Mouse (Mus musculus) right cerebral cortex, postnatal 10 days (tissue): Measurements from ENCODE around the gene Tpst1.
A peak's percentile ranks its signal among the peaks of the same experiment; 100 is the strongest.
"Not testable (repeated sequence)": the region's sequence is repeated elsewhere in the genome, so short reads cannot be mapped to it uniquely, and the experiment has no call there.

Source experiments
- DNase-seq, 2 experiments: peaks; one replicate each; pipeline ENCODE4 v3.0.0; 2021; ENCODE audit warnings: low spot score in 2 of 2

Tpst1 gene

DNA sequence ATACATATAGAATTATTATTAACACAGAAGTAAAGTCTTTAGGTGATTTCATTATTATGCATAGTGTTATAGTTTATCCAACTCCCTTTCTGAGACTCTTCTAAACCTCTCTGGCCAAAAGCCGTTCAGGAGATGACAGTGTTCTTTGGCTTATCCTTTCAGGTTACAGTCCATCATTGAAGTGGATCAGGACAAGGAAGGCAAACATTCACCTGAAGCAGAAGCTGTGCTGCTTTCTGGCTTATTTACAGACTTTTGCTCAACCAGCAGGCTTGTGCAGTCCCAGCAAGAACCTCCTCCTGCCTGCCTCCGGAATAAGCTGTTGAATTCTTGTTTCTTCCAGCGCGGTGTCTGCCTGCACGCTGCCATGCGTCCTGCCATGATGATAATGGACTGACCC lies at the start of gene Tpst1:
Gene Tpst1 (plus strand): TSS at position 301 of the 400 bp plus-strand sequence.
- no peak for DNase-seq

GRCm38 (mm10) chr5:130023767-130024539 lies 49.2 kb upstream of the Tpst1 start:
- peak; percentile 83 to 87 for DNase-seq

DNA sequence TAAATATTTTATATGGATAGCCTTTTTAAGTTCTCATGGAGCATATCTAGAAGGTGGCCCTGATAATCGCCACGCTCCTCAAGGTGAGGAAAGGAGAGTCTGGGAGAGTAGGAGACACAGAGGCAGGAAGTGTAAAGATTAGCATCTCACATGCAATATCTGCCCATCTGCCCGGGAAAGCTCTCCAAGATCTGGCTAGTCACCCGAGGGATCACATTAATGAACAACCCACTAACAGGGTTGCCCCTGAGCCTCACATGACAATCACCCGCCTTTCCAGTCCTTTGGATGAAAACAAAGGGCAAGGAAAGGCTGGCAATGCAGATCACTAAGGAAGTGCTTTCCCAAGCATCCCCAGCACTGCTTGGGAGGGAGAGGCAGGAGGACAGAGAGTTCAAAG lies 46.0 kb upstream of the Tpst1 start:
- no peak for DNase-seq

DNA sequence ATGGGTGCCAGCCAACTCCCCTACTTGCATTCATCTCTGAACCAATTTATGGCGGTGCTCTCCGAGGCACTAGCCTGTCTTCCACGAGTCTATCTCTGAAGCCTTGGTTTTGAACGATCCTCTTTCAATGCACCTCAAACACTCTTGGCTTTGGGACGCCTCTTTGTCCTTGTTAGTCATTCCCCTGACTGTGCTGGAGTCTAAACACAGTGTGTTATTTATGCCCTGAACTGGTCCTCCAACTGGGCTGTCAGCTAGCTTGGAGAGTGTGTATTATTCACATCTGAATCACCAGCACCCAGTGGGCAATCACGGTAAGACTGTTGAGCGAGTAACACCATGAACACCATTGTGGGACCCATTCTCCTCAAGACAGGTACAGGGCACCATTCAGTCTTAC lies 45.4 kb upstream of the Tpst1 start:
- no peak for DNase-seq

DNA sequence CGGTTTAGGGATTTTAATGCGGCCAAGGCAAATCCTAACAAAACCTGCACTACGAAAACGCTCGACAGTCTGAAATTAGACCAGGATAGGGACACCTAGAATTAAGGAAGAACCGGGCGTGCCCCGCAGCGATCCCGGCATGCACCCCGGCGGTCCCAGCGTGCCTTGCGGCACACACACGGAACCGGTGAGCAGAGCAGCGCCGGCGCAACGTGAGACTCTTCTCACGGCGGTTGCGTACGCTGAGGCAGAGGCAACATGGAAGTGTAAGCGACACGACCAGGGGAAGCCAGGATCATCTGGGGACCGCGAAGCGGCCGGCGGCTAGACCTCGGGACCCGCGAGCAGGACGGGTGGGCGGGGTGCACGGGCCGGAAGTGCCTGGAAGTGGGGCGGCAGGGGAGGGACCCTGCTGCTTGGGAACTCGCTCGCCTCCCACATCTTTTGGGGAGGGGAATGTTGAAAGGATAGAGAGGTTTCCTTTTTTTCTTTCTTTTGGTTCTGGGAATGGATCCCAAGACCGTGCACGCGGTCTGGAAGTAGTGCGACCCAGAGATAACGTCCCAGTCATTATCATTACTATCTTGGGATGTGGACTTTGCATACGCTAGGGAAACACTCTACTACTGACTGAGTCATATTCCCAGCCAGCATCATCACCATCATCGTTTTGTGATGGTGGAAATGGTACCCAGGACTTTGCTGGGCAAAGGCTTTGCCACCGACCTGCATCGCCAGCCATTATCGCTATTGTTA lies 43.8 kb upstream of the Tpst1 start, which contains the start of the genes Asl and Crcp:
Gene Asl (minus strand): TSS at position 106 of the 756 bp plus-strand sequence.
Gene Crcp (plus strand): TSS at position 149 of the 756 bp plus-strand sequence.
- DNase-seq = peak; percentile 91

DNA sequence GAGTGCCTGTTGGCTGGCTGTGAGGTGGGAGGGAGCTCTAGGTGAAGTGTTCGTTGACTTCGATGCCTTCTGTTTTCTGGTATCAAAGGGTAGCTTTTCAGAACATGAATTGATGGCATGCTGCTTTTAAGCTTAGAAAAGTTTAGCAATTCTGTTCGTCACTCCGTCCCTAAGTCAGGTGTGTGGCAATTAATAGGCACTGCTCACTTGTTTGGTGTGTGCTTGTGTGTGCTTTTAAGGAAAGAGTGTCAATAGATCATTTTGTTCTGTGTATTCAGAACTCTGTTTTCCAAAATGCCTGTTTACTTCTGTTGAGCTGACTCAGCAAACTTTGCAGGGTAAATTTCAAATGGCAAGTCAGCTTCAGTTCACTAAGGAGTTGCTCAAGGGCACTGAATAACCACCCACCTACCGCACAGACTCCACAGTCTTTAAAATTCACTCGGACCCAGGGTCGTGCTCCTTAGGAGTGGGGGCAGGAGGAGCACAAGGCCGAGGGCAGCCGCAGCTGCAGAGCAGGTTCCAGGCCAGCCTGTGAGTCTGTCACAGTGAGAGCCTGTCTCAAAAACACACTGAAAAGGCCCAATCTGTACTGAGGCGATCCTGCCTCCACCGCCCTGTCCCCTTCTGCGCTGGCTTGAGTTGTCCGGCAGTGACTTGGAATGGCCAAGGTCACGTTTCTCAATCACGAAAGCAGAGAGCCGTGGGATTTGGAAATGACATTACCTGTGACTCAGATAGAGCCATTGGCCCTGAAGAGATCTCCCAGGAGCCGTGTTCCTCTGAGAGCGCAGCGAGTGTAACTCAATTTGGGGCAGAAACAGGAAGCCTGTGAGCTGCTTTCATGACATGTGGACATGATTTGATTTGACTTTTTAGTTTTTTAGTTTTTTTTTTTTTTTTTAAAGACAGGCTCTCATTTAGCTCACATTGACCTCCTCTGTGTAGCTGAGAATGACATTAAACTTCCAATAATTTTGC lies 41.4 kb upstream of the Tpst1 start:
- DNase-seq = no peak

DNA sequence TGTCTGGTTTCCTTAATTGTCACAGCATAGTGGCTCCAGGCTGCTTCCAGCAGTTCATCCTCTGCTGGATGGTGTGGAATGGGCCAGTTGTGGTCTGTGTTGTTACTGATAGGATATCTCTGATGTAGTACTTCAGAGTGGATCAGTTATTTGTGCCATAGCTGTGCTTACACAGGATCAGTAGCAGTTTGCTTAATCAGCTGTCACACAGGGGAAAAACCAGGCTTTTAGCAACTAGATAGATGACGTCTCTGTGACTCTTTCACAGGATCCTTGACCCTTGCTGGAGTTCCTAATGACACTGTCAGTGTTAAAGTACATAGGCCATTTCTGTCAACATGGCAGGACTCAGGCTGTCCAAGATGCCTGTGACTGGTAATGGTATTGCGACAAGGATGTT lies 39.3 kb upstream of the Tpst1 start:
- no peak for DNase-seq

GRCm38 (mm10) chr5:130036300-130036699 lies 36.8 kb upstream of the Tpst1 start:
- DNase-seq = not testable (repeated sequence)

DNA sequence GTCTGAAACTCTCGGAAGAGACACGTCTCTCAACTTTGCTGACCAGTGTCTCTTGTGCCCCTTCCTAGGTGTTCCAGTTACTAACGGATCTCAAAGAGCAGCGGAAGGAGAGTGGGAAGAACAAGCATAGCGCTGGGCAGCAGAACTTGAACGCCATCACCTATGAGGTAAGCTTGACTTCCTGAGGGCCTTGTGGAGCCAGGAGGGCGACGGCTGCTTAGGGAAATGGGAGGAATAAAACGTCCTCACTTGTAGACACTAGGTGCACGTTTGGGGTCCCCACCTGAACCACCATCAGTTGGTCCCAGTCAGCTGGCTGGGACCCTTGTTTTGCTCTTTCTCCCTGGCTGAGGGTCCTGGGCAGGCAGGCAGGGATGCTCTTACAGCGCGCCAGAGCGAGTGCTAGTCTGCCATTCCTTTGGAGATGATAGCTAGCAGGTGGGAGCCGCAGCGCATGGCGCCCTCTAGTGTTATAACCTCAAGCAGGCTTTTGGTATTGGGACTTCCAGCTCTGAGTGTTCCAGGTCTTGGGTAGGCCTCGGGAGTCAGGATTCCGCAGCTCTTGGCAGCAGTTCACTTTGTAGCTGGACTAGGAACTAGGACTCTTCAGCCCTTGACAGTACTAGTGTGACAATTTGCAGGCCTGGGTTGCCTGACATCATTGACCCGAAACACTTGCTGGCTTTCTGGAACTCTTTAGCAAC lies 35.2 kb upstream of the Tpst1 start:
- DNase-seq = peak; percentile 58 to 65

GRCm38 (mm10) chr5:130040797-130041196 lies 32.3 kb upstream of the Tpst1 start:
- DNase-seq = no peak

GRCm38 (mm10) chr5:130041262-130041661 lies 31.9 kb upstream of the Tpst1 start:
- no peak for DNase-seq

- DNase-seq = no peak
Observed at GRCm38 (mm10) chr5:130043741-130044140, 29.4 kb upstream of the Tpst1 start.

DNA sequence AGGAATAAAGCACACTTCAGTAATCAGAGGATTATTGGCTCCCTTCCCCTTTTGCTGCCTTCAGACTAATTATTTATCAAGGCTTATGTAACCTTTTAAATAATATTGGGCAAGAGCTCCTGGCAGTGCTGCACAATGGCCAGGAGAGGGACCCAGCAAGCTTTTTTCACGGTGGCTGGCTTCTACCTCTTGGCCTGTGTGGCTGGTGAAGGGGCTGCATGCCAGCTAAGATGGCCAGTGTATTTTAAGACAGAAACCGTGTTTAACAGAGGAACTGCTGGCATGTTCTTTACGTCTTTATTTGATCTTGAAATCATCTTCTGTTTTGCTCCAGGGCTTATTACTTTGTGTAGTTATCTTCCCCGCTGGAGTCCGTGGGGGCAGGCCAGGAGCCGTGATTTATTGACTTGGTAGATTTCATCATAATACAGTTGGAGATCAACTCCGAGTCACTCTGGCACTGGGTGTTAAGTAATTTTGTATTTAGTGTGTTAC lies 28.9 kb upstream of the Tpst1 start:
- DNase-seq = peak; percentile 59 to 63

- DNase-seq = no peak
Observed at GRCm38 (mm10) chr5:130046100-130046499, 27.0 kb upstream of the Tpst1 start.

DNA sequence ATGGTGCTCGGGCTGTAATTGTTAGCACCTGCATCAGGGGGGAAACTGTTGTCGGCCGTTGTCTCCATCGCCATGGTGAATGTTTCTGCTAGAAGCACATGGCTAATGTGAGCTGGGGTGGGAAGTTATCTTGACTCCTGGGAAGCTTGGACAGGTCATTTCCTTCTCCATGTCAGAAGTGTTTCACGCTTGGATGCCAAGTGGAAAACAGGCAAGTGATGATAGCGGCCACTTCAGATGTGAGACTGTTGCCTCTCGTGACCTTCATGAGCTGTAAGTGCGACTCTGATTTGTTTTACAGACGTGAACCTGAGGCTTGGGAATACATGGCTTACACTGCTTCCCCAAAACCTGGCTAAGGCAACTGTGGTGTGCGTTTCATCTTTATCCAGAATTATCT lies 26.5 kb upstream of the Tpst1 start:
- no peak for DNase-seq

- no peak for DNase-seq
Observed at GRCm38 (mm10) chr5:130047013-130047412, 26.1 kb upstream of the Tpst1 start.

- DNase-seq = no peak
Observed at GRCm38 (mm10) chr5:130048786-130049520, 24.2 kb upstream of the Tpst1 start.

GRCm38 (mm10) chr5:130050416-130050815 lies 22.7 kb upstream of the Tpst1 start:
- no peak for DNase-seq

DNA sequence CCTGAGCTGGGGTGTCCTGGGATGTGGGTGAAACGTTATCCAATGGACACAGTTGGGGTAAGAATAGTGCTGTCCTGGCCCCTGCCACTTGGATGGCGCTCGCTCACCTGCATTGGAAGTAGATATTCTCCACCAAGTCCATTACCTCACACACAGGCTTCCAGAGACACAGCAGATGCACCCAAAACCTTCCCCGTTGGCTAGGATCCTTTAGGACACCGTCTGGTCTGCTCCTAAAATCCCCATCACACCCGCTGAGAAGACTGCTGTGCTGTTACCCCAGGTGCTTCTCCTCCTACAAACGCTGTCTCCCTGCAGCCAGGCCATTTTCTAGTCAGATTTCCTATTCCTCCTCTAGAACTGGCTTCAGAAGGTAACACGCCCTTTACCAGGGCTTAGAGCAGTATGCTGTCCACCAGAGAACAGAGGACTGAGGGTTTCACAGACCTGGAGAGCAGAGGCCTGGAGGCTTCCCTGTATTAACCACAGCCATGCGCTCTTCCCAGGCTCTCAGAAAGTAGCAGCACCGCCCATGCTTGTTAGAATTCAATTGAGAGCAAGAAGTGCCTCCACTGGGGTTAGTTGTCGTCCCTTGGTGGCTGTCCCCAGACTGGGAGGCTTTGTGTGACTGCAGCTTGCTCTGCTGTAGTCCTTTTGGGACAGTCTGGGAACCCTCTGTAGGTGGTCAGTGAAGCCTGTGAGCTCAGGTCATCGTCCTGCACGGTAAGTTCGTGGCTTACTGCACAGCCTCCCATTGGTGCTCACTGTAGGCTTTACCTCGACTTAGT lies 21.9 kb upstream of the Tpst1 start:
- no peak for DNase-seq
